Mouse (Mus musculus) hematopoietic stem cell, adult 5-6 weeks (primary cell): ENCODE data around the gene Izumo4. TPM values are rescaled to one million over a fixed set of nuclear protein-coding genes. Genes with fewer than 3 reads are reported as not detected.

ENCODE experiments used
- ATAC-seq, 2 experiments: fragments of 125-278 bp in 1 of 2; replicated peaks in 1 of 2; 2 replicates each; pipeline ENCODE4 v1.8.0; 2016 to 2017; ENCODE audit warnings: inconsistent platforms in 2 of 2, mild to moderate bottlenecking in 2 of 2, moderate number of reproducible peaks in 2 of 2, low read depth in 1 of 2, moderate TSS enrichment in 1 of 2; ENCODE audit not compliant: low FRiP score in 2 of 2, poor library complexity in 2 of 2, severe bottlenecking in 2 of 2, insufficient read depth in 1 of 2, low TSS enrichment in 1 of 2
- total RNA-seq: library from RNA; stranded (forward); fragments of 172-1452, 232-1000 nt; gene quantifications from 2 replicates; pipeline ENCODE4 v1.2.3, GENCODE M21; 2017

Izumo4 gene
- total RNA-seq, 1 experiment from 2014 or later = 10.4 TPM

- ATAC-seq = no peak
Measured at GRCm38 (mm10) chr10:80697393-80697787, 4.6 kb upstream of the Izumo4 start.

GRCm38 (mm10) chr10:80697812-80698211 lies 4.2 kb upstream of the Izumo4 start:
- no peak for ATAC-seq

GRCm38 (mm10) chr10:80698605-80699004 lies 3.4 kb upstream of the Izumo4 start:
- no peak for ATAC-seq

- no peak for ATAC-seq
Measured at GRCm38 (mm10) chr10:80700038-80700504, 1.9 kb upstream of the Izumo4 start.

GRCm38 (mm10) chr10:80700732-80701131 lies 1.3 kb upstream of the Izumo4 start:
- ATAC-seq = peak; percentile 14; a peak in 3 of 4 replicates

- peak; percentile 61 to 73 for ATAC-seq
Measured at GRCm38 (mm10) chr10:80702536-80703390, 779 bp downstream of the Izumo4 start.

GRCm38 (mm10) chr10:80703643-80704042 lies 1.7 kb downstream of the Izumo4 start:
- no peak for ATAC-seq

GRCm38 (mm10) chr10:80704418-80704817 lies 2.4 kb downstream of the Izumo4 start:
- ATAC-seq = no peak

GRCm38 (mm10) chr10:80705033-80705432 lies 3.0 kb downstream of the Izumo4 start:
- no peak for ATAC-seq

- ATAC-seq = no peak
Measured at GRCm38 (mm10) chr10:80705479-80705878, 3.5 kb downstream of the Izumo4 start.

GRCm38 (mm10) chr10:80710834-80711233 lies 8.8 kb downstream of the Izumo4 start:
- no peak for ATAC-seq

GRCm38 (mm10) chr10:80717281-80717680 lies 15.3 kb downstream of the Izumo4 start:
- ATAC-seq = no peak

GRCm38 (mm10) chr10:80727369-80728127 lies 25.6 kb downstream of the Izumo4 start:
- ATAC-seq = no peak

GRCm38 (mm10) chr10:80732611-80733101 lies 30.7 kb downstream of the Izumo4 start:
- no peak for ATAC-seq

- ATAC-seq = no peak
Measured at GRCm38 (mm10) chr10:80736731-80737130, 34.7 kb downstream of the Izumo4 start.

GRCm38 (mm10) chr10:80738657-80739056 lies 36.7 kb downstream of the Izumo4 start:
- no peak for ATAC-seq

- ATAC-seq = no peak
Measured at GRCm38 (mm10) chr10:80741146-80741545, 39.2 kb downstream of the Izumo4 start.

- no peak for ATAC-seq
Measured at GRCm38 (mm10) chr10:80741634-80742179, 39.7 kb downstream of the Izumo4 start.
